Mouse (Mus musculus) MEL (cell line): ENCODE results near the gene Sik3. TPM values are rescaled to one million over a fixed set of nuclear protein-coding genes. Genes with fewer than 3 reads are reported as not detected.

Experiments
- DNase-seq: peaks from one replicate; pipeline ENCODE4 v3.0.0; 2011; ENCODE audit warnings: low read depth, low spot score
- H3K27ac ChIP-seq: 2 replicates; pipeline ENCODE4 v1.5.1; 2012; ENCODE audit warnings: low read depth, mild to moderate bottlenecking, control low read depth, low read length, moderate library complexity; ENCODE audit not compliant: control insufficient read depth
- H3K27me3 ChIP-seq, 2 experiments: fragments of 150-350 bp in 1 of 2; sonication (generic) in 1 of 2; 2 replicates each; pipeline ENCODE4 v1.6.1; 2012; ENCODE audit warnings: low read length in 2 of 2, mild to moderate bottlenecking in 2 of 2, improper control_type of control experiment in 1 of 2, moderate library complexity in 1 of 2; ENCODE audit not compliant: insufficient read depth in 2 of 2, control insufficient read depth in 1 of 2
- H3K36me3 ChIP-seq, 2 experiments: 2 replicates each; pipeline ENCODE4 v1.6.1; 2012 to 2014; ENCODE audit warnings: low read length in 2 of 2, improper control_type of control experiment in 1 of 2, inconsistent platforms in 1 of 2, mild to moderate bottlenecking in 1 of 2; ENCODE audit not compliant: insufficient read depth in 2 of 2, control insufficient read depth in 1 of 2
- H3K4me1 ChIP-seq, 2 experiments: fragments of 150-350 bp in 1 of 2; sonication (generic) in 1 of 2; 2 replicates each; pipeline ENCODE4 v1.6.1; 2012; ENCODE audit warnings: low read length in 2 of 2, improper control_type of control experiment in 1 of 2, mild to moderate bottlenecking in 1 of 2; ENCODE audit not compliant: insufficient read depth in 2 of 2, control insufficient read depth in 1 of 2
- H3K4me3 ChIP-seq, 2 experiments: fragments of 150-350 bp in 1 of 2; sonication (generic) in 1 of 2; 2 replicates each; pipeline ENCODE4 v1.5.1; 2012; ENCODE audit warnings: low read depth in 2 of 2, low read length in 2 of 2, mild to moderate bottlenecking in 2 of 2, moderate library complexity in 2 of 2, control low read depth in 1 of 2, improper control_type of control experiment in 1 of 2; ENCODE audit not compliant: control insufficient read depth in 1 of 2, insufficient read depth in 1 of 2
- H3K79me2 ChIP-seq: 2 replicates; pipeline ENCODE4 v1.6.1; 2012; ENCODE audit warnings: mild to moderate bottlenecking, low read length, moderate library complexity; ENCODE audit not compliant: control insufficient read depth, poor library complexity, insufficient read depth
- H3K9ac ChIP-seq: 2 replicates; pipeline ENCODE4 v1.6.1; 2012; ENCODE audit warnings: low read depth, mild to moderate bottlenecking, control low read depth, low read length, moderate library complexity; ENCODE audit not compliant: control insufficient read depth, poor library complexity, severe bottlenecking
- H3K9me3 ChIP-seq: fragments of 150-350 bp; sonication (generic); replicated peaks from 2 replicates; pipeline ENCODE4 v1.6.1; 2012; ENCODE audit warnings: mild to moderate bottlenecking, low read length, improper control_type of control experiment, moderate library complexity; ENCODE audit not compliant: insufficient read depth
- CHD1 ChIP-seq: IDR thresholded peaks from 2 replicates; pipeline ENCODE4 v1.6.1; 2012; ENCODE audit warnings: low read depth, mild to moderate bottlenecking, inconsistent platforms, low read length, improper control_type of control experiment
- ELF1 ChIP-seq: IDR thresholded peaks from 2 replicates; pipeline ENCODE4 v1.6.1; 2014; ENCODE audit warnings: low read depth, mild to moderate bottlenecking, inconsistent platforms, low read length, improper control_type of control experiment, moderate library complexity
- HCFC1 ChIP-seq: IDR thresholded peaks from 2 replicates; pipeline ENCODE4 v1.6.1; 2012; ENCODE audit warnings: low read depth, mild to moderate bottlenecking, inconsistent platforms, low read length, improper control_type of control experiment, moderate library complexity
- KAT2A ChIP-seq: conservative IDR thresholded peaks from 2 replicates; pipeline ENCODE4 v1.6.1; 2012; ENCODE audit warnings: low read depth, low read length, improper control_type of control experiment, inconsistent platforms
- MAFK ChIP-seq: IDR thresholded peaks from 2 replicates; pipeline ENCODE4 v1.6.1; 2011; ENCODE audit warnings: low read depth, mild to moderate bottlenecking, low read length, improper control_type of control experiment, borderline replicate concordance
- MAX ChIP-seq: IDR thresholded peaks from 2 replicates; pipeline ENCODE4 v1.6.1; 2011; ENCODE audit warnings: low read length, improper control_type of control experiment
- MAZ ChIP-seq: IDR thresholded peaks from 2 replicates; pipeline ENCODE4 v1.6.1; 2012; ENCODE audit warnings: low read depth, mild to moderate bottlenecking, inconsistent platforms, low read length, improper control_type of control experiment
- MEF2A ChIP-seq: IDR thresholded peaks from 2 replicates; pipeline ENCODE4 v1.6.1; 2014; ENCODE audit warnings: low read depth, mild to moderate bottlenecking, inconsistent platforms, low read length, improper control_type of control experiment; ENCODE audit not compliant: poor library complexity, insufficient replicate concordance, severe bottlenecking; ENCODE audit errors: extremely low read depth
- MXI1 ChIP-seq: IDR thresholded peaks from 2 replicates; pipeline ENCODE4 v1.6.1; 2011; ENCODE audit warnings: mild to moderate bottlenecking, low read depth, low read length, improper control_type of control experiment
- NELFE ChIP-seq: IDR thresholded peaks from 2 replicates; pipeline ENCODE4 v1.6.1; 2011; ENCODE audit warnings: low read depth, low read length, improper control_type of control experiment
- NRF1 ChIP-seq: IDR thresholded peaks from 2 replicates; pipeline ENCODE4 v1.6.1; 2014; ENCODE audit warnings: low read depth, mild to moderate bottlenecking, inconsistent platforms, low read length, improper control_type of control experiment, moderate library complexity; ENCODE audit not compliant: poor library complexity, insufficient read depth, severe bottlenecking
- POLR2A ChIP-seq, 2 experiments: IDR thresholded peaks; 2 replicates each; pipeline ENCODE4 v1.6.1; 2011 to 2012; ENCODE audit warnings: low read length in 2 of 2, mild to moderate bottlenecking in 2 of 2, control low read depth in 1 of 2, improper control_type of control experiment in 1 of 2, low read depth in 1 of 2, moderate library complexity in 1 of 2; ENCODE audit not compliant: control insufficient read depth in 1 of 2, insufficient read depth in 1 of 2, poor library complexity in 1 of 2
- RCOR1 ChIP-seq: IDR thresholded peaks from 2 replicates; pipeline ENCODE4 v1.6.1; 2012; ENCODE audit warnings: low read depth, mild to moderate bottlenecking, inconsistent platforms, low read length, improper control_type of control experiment
- SIN3A ChIP-seq: IDR thresholded peaks from 2 replicates; pipeline ENCODE4 v1.6.1; 2012; ENCODE audit warnings: low read length, improper control_type of control experiment, inconsistent platforms
- SMC3 ChIP-seq: IDR thresholded peaks from 2 replicates; pipeline ENCODE4 v1.6.1; 2011; ENCODE audit warnings: low read depth, low read length, improper control_type of control experiment
- TBP ChIP-seq: IDR thresholded peaks from 2 replicates; pipeline ENCODE4 v1.8.0; 2011; ENCODE audit warnings: low read depth, low read length, improper control_type of control experiment
- TCF12 ChIP-seq: IDR thresholded peaks from 2 replicates; pipeline ENCODE4 v1.6.1; 2014; ENCODE audit warnings: low read depth, mild to moderate bottlenecking, inconsistent platforms, low read length, improper control_type of control experiment, moderate library complexity
- polyA plus RNA-seq, 2 experiments: library from polyadenylated mRNA; stranded (reverse) in 1 of 2; unstranded in 1 of 2; fragments of >175 nt in 1 of 2; fragments of >200 nt in 1 of 2; gene quantifications; 2 replicates each; pipeline versions ENCODE4 v1.2.1 to v1.2.4; 2012; ENCODE audit warnings: low replicate concordance in 2 of 2, low read depth in 1 of 2; ENCODE audit not compliant: insufficient read length in 2 of 2, insufficient read depth in 1 of 2, missing spikeins in 1 of 2
- total RNA-seq: library from RNA; depleted of rRNA; stranded (reverse); fragments of 300-350 nt; gene quantifications from 2 replicates; pipeline ENCODE4 v1.2.3, GENCODE M21; 2012

Sik3 gene
- total and polyA plus RNA-seq, 3 experiments: 78.7 to 111 TPM; not detected in 1

DNA sequence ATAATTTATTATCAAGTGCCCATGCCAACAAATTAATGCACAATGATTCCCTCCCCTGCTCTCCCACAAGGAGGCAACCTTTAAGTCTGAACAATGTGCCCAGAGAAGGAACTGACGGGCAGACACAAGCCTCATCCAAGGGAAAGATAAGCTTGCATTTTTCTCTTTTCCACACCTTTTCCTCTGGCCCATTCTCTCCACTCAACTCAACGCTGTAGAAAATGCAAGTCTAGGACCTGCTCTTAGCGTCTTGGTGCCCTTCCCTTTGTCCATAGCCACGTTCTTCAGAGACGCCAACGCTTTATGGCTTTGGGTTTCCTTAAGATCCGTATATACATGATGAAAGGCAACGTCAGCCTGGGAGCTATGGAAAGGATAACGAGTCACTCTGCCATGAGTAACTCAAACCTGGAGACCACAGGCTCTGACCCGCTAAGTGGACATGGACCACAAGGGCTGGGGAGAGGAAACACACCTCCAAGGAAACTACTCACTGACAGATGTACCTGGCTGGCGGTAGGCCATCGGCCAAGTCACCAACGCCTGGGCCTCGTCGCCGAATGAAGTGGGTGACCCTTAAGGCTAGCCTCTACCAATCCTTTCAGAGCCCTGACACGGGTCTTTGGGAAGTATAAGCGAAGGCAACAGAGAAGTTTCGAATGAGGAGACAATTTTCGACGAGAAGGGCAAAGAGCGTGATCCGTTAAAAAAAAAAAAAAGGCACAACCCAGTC, 28.8 kb upstream of the Sik3 start (continued):
- no peak for TF ChIP-seq MAFK
- TF ChIP-seq MEF2A: no peak
- 0 out of 2 replicates have a peak, but pooled peaks have one; percentile 40 for TF ChIP-seq MAX

DNA sequence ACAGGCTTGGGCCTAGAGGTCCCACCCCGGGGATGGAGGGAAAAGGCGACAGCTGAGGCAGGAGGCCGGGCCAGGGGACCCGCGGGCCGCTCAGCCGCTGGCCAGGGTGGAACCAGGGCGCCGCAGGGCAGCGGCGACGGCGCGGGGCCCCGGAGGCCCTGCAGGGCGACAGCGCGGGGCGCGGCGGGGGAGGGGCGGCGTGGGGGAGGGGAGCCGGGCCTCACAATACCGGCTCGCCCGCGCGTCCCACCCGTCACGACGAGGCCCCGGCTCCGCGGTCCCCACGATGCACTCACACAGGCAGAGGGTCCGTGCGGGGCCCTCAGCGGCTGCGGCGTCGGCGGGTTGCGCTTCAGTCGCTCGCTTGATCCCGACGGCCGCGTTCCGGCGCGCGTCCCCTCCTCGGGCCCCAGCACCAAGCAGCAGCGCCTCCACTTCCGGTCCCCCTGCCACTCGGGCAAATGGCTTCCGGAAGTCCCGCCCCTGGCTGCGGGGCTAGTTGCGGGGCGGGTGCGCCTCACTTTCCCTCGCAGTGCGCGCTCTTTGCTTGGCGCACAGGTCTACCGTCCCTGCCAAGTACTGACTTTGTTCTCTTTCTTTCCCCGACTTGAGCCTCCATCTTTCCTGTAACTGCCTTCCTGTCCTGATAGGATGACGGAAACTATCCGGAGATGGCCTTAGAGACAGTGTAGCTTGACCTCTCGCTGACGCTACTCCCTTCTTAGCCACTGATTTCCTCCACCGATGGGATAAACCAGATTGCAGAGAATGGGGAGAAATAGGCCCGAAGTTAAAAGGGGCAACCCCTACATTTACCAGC, 28.0 kb upstream of the Sik3 start:
- no peaks in the 10 kb centered on the region for H3K9me3 ChIP-seq
- H3K36me3 ChIP-seq: peaks cover 1 to 27% of the 10 kb centered on the region in 2 experiments
- peaks cover 47% of the 10 kb centered on the region for H3K79me2 ChIP-seq
- peak overlapping the region; percentile 77 to 81 for H3K4me3 ChIP-seq
- peak overlapping the region; percentile 92 for H3K27ac ChIP-seq
- H3K4me1 ChIP-seq: peaks cover 6 to 20% of the 10 kb centered on the region in 2 experiments
- DNase-seq: peak; percentile 91
- H3K27me3 ChIP-seq: no peaks in the 10 kb centered on the region
- H3K9ac ChIP-seq: peak overlapping the region; percentile 92
- TF ChIP-seq HCFC1 (peak; percentile 82), TBP (peak; percentile 52; the same call in 1 of the 2 replicates), POLR2A (IDR thresholded peaks at IDR 0.05; ENCODE audit: control insufficient read depth in 1 of 2, insufficient read depth in 1 of 2, low read depth in 1 of 2, low read length in 2 of 2, poor library complexity in 1 of 2) (peak; percentile 73 to 75; a peak in 3 of 4 replicates), NRF1 (no peak), MAZ (peak; percentile 87), KAT2A (no peak; the same call in 1 of the 2 replicates), CHD1 (no peak), SIN3A (peak; percentile 49; the same call in 1 of the 2 replicates), SMC3 (no peak), RCOR1 (no peak), MEF2A (no peak), NELFE (peak; percentile 75), TCF12 (0 out of 2 replicates have a peak, but pooled peaks have one; percentile 16), ELF1 (peak; percentile 76), MXI1 (peak; percentile 53; the same call in 1 of the 2 replicates)
